Mouse (Mus musculus) embryonic facial prominence, embryonic 11.5 days (tissue): ENCODE measurements around the gene Dok1. TPM values are rescaled to one million over a fixed set of nuclear protein-coding genes. Genes with fewer than 3 reads are reported as not detected.

Source experiments
- ATAC-seq: fragments of 200-750 bp; cut with Nextera tagmentation; replicated peaks from 2 replicates; pipeline ENCODE4 v1.8.0; 2017; ENCODE audit warnings: low read depth; ENCODE audit not compliant: insufficient number of reproducible peaks, low FRiP score, low TSS enrichment
- DNase-seq: peaks from one replicate; pipeline ENCODE4 v3.0.0-alpha.2; 2015; ENCODE audit warnings: low spot score
- H3K27ac ChIP-seq: fragments of 300-500 bp; sonication (generic); replicated peaks from 2 replicates; pipeline ENCODE4 v1.5.1; 2014; ENCODE audit warnings: mild to moderate bottlenecking, low read depth, low read length, control low read depth
- H3K27me3 ChIP-seq: fragments of 300-500 bp; sonication (generic); 2 replicates; pipeline ENCODE4 v1.6.1; 2014; ENCODE audit warnings: mild to moderate bottlenecking, low read length, moderate library complexity, mixed read lengths; ENCODE audit not compliant: control insufficient read depth, insufficient read depth
- H3K36me3 ChIP-seq: fragments of 300-500 bp; sonication (generic); replicated peaks from 2 replicates; pipeline ENCODE4 v1.6.1; 2014; ENCODE audit warnings: low read depth, mild to moderate bottlenecking, low read length, moderate library complexity, mixed read lengths; ENCODE audit not compliant: control insufficient read depth, insufficient read depth
- H3K4me1 ChIP-seq: fragments of 300-500 bp; sonication (generic); 2 replicates; pipeline ENCODE4 v1.6.1; 2014; ENCODE audit warnings: low read length, mixed read lengths; ENCODE audit not compliant: control insufficient read depth, insufficient read depth
- H3K4me2 ChIP-seq: fragments of 300-500 bp; sonication (generic); 2 replicates; pipeline ENCODE4 v1.6.1; 2014; ENCODE audit warnings: low read depth, mild to moderate bottlenecking, control low read depth, low read length, moderate library complexity
- H3K4me3 ChIP-seq: fragments of 300-500 bp; sonication (generic); 2 replicates; pipeline ENCODE4 v1.5.1; 2014; ENCODE audit warnings: low read depth, low read length, control low read depth
- H3K9ac ChIP-seq: fragments of 300-500 bp; sonication (generic); replicated peaks from 2 replicates; pipeline ENCODE4 v1.6.1; 2014; ENCODE audit warnings: mild to moderate bottlenecking, control low read depth, low read length
- H3K9me3 ChIP-seq: fragments of 300-500 bp; sonication (generic); replicated peaks from 2 replicates; pipeline ENCODE4 v1.6.1; 2016; ENCODE audit warnings: mild to moderate bottlenecking, low read length, inconsistent platforms, mixed read lengths; ENCODE audit not compliant: control insufficient read depth
- WGBS: fragments of 180-500 bp; shearing (Covaris S2); extraction: QIAGEN DNeasy Blood & Tissue Kit; methylation state at CpG from one replicate; pipeline ENCODE4 v1.1.7; 2014; 5-methylcytosine and 5-hydroxymethylcytosine counted together
- polyA plus RNA-seq: library from polyadenylated mRNA; unstranded; fragments of >200 nt; fragmentation: Nextera tagmentation; extraction: Ambion mirVana; gene quantifications from 2 replicates; pipeline ENCODE4 v1.2.1, GENCODE M21; 2014

Dok1 gene
- polyA plus RNA-seq, 1 experiment from 2014 or later = 5.4 TPM

GRCm38 (mm10) chr6:83019044-83019443, 14.2 kb downstream of the Dok1 start:
- Histone ChIP-seq H3K4me2 (no peak overlapping the region), H3K36me3 (no peaks in the 10 kb centered on the region), H3K9me3 (no peaks in the 10 kb centered on the region), H3K9ac (no peak overlapping the region), H3K27me3 (no peaks in the 10 kb centered on the region), H3K4me3 (no peak overlapping the region), H3K4me1 (no peaks in the 10 kb centered on the region), H3K27ac (no peak overlapping the region)
- ATAC-seq (no peak), DNase-seq (no peak)
- 75% methylated on average over 3 of the region's 3 CpGs for whole genome bisulfite sequencing

DNA sequence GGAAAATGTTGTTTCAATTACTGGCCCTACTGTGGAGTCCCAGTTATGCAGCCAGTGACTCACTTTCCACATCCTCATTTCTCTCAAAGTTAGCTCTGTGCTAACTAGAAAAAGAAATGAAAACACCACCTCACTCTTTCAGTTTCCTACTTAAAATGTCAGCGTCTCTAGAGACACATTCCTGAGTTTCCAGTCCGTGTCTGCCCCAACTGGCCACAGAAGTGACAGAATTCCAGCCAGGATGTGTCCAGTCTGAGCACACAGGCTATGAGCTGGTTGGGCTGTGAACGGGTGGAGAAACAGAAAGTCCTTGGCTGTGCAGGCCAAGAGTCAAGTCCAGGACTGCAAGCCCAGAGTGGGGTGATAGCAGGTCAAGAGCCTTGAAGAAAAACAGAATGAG, 16.1 kb downstream of the Dok1 start:
- Histone ChIP-seq H3K4me3 (no peak overlapping the region), H3K9me3 (no peaks in the 10 kb centered on the region), H3K4me1 (no peaks in the 10 kb centered on the region), H3K36me3 (no peaks in the 10 kb centered on the region), H3K4me2 (no peak overlapping the region), H3K9ac (no peak overlapping the region), H3K27ac (no peak overlapping the region), H3K27me3 (no peaks in the 10 kb centered on the region)
- DNase-seq = no peak
- 52% methylated on average over 3 of the region's 3 CpGs for WGBS
- ATAC-seq = no peak

DNA sequence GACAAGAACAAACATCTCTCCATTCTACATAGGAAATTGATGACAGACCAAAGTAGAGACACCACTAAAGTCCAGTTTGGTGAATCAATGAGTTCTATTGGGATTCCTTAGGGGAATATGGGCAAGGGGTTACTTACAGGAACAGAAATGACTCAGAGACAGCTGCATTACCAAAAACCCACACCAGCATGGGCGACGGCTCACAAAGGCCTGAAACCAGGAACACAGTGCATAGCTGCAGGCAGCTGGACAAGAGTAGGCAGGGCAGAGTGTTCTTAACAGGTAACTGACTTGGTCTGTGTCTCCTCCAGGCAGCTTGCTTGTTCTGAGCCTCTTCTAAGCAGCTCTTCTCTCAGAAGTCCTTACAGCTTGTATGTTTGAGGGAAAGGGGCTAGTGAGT, 17.5 kb downstream of the Dok1 start:
- Histone ChIP-seq H3K4me2 (no peak overlapping the region), H3K4me1 (no peaks in the 10 kb centered on the region), H3K4me3 (no peak overlapping the region), H3K27me3 (no peaks in the 10 kb centered on the region), H3K9me3 (no peaks in the 10 kb centered on the region), H3K36me3 (no peaks in the 10 kb centered on the region), H3K9ac (no peak overlapping the region), H3K27ac (no peak overlapping the region)
- ATAC-seq (no peak), DNase-seq (no peak)
- WGBS = 81% methylated on average over 2 of the region's 2 CpGs

GRCm38 (mm10) chr6:83014482-83015466, 18.5 kb downstream of the Dok1 start:
- H3K36me3 ChIP-seq = no peaks in the 10 kb centered on the region
- WGBS = 70% methylated on average over 12 of the region's 12 CpGs
- no peaks in the 10 kb centered on the region for H3K9me3 ChIP-seq
- ATAC-seq (no peak), DNase-seq (no peak)
- no peaks in the 10 kb centered on the region for H3K4me1 ChIP-seq
- H3K9ac ChIP-seq = no peak overlapping the region
- H3K27ac ChIP-seq = no peak overlapping the region
- no peak overlapping the region for H3K4me3 ChIP-seq
- H3K4me2 ChIP-seq = no peak overlapping the region
- H3K27me3 ChIP-seq = no peaks in the 10 kb centered on the region

DNA sequence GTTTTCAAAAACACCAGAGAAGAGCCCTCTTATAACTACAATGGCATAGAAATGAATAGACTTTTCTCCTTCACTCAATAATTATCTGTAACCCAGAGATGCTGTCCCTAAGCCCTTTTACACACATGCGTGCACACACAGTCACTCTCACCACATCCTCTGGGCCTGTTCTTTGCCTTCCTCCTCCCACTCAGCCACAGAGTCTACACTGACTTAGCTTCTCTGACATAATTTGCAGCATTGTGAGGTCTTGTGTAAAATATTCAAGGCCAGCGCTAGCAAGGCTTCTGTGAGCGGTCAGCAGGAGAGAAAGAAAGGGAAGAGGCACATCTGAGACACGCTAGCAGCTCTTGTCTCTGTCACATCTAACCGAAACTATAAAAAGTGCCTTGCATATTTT, 19.8 kb downstream of the Dok1 start:
- no peaks in the 10 kb centered on the region for H3K9me3 ChIP-seq
- 79% methylated on average over 5 of the region's 5 CpGs for WGBS
- H3K27me3 ChIP-seq = no peaks in the 10 kb centered on the region
- no peak for ATAC-seq
- no peak overlapping the region for H3K4me3 ChIP-seq
- H3K4me2 ChIP-seq = no peak overlapping the region
- no peaks in the 10 kb centered on the region for H3K36me3 ChIP-seq
- H3K9ac ChIP-seq = no peak overlapping the region
- H3K4me1 ChIP-seq = no peaks in the 10 kb centered on the region
- no peak for DNase-seq
- no peak overlapping the region for H3K27ac ChIP-seq

- Histone ChIP-seq H3K4me1 (no peaks in the 10 kb centered on the region), H3K27me3 (no peaks in the 10 kb centered on the region), H3K9me3 (no peaks in the 10 kb centered on the region), H3K4me3 (no peak overlapping the region), H3K4me2 (no peak overlapping the region), H3K27ac (no peak overlapping the region), H3K9ac (no peak overlapping the region), H3K36me3 (no peaks in the 10 kb centered on the region)
- DNase-seq (no peak), ATAC-seq (no peak)
- WGBS = 74% methylated on average over 6 of the region's 6 CpGs
Observed at GRCm38 (mm10) chr6:83011756-83012155, 21.5 kb downstream of the Dok1 start.

DNA sequence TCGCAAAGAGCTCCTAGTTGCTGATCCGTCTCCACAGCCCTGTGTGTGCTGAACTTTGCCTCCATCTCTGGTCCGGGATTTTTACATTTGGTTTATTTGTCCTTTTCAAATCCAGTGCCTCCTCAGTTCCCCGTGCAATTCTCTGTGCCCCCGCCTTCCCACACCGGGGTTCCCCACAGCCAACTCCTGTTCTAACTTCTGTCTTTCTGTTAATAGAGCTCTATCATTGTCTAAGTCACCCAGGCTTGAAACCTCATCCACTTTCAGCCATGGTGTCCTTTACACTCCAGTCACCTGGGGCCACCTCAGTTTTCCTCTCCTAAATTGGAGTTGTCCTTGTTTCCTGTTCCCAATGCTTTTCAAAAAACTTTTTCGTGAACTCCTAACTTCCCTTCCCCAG, 22.0 kb downstream of the Dok1 start:
- no peak for ATAC-seq
- Histone ChIP-seq H3K27ac (no peak overlapping the region), H3K36me3 (no peaks in the 10 kb centered on the region), H3K9ac (no peak overlapping the region), H3K4me1 (no peaks in the 10 kb centered on the region), H3K27me3 (no peaks in the 10 kb centered on the region), H3K9me3 (no peaks in the 10 kb centered on the region), H3K4me3 (no peak overlapping the region), H3K4me2 (no peak overlapping the region)
- DNase-seq = no peak
- WGBS = 88% methylated on average over 7 of the region's 7 CpGs

DNA sequence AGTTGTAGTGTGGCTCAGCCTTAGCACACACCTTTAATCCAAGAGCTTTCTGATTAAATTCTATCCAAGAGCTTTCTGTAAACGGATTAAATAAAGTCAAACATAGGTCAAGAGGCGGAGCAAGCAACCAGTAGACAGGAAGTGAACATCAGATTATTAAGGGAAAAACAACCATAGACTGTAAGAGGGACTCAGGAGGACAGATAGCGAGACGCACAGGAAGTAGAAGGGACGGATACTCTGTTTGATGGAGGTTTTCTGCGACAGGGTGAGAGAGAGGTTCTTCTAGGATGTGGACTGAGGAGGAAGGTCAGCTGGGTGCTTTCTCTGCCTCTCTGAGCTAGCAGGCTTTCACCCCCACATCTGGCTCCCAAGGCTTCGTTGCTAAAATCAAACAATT, 23.3 kb downstream of the Dok1 start:
- Histone ChIP-seq H3K9me3 (no peaks in the 10 kb centered on the region), H3K4me2 (no peak overlapping the region), H3K36me3 (no peaks in the 10 kb centered on the region), H3K4me1 (no peaks in the 10 kb centered on the region), H3K4me3 (no peak overlapping the region), H3K27me3 (no peaks in the 10 kb centered on the region), H3K9ac (no peak overlapping the region), H3K27ac (no peak overlapping the region)
- ATAC-seq = no peak
- DNase-seq = no peak
- 69% methylated on average over 7 of the region's 7 CpGs for WGBS
